Mouse (Mus musculus): ENCODE results near the gene Tnfrsf21.
A peak's percentile ranks its signal among the peaks of the same experiment; 100 is the strongest.

Gene Tnfrsf21

DNA sequence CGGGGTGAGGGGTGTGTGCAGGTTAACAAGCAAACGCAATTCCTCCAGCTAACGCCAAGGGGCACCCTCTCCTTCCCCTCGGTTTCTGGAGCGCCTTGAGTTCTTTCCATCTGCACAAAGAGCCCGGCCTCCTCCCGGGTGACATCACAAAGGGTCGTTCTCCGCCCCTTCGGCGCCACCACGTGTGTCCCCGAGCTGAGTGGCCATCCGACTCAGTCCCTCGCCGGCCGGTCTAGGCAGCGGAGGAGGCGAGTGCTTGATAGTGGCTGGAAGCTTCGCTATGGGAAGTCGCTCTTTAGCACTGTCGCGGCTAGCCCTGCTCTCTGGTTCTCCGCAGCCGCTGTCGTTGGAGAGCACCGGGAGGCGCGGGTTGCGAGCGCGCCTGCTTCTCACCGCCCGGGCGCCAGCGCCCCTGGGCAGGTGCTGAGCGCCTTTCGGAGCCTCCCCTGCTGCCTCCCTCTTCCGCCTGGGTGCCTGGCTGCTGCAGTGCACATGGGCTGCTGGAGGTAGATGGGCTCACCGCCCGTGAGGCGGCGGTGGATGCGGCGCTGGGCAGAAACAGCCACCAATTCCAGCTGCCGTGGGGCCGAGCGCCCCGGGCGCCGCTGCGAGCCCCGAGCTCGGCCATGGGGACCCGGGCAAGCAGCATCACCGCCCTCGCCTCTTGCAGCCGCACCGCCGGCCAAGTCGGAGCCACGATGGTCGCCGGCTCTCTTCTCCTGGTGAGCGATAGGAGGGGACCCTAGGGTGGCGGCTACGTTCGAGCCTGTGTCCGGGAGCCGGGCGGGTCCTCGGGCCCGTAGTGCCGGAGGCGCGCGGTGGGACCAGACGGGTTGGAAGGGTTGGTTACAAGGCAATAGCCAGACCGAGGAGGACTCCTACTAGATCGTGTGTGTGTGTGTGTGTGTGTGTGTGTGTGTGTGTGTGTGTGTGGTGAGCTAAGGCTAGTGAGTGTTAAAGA, at the start of gene Tnfrsf21:
Gene Tnfrsf21, plus strand, starts transcription at position 185 of the 961 bp plus-strand sequence.
- peak; percentile 77 for DNase-seq (ENCODE audit: low spot score)

- DNase-seq (ENCODE audit: low spot score) = no peak
Measured at GRCm38 (mm10) chr17:42968174-42968573, 48.2 kb upstream of the Tnfrsf21 start.

- DNase-seq (ENCODE audit: low spot score) = peak; percentile 15
Measured at GRCm38 (mm10) chr17:42975312-42975996, 40.9 kb upstream of the Tnfrsf21 start.

DNA sequence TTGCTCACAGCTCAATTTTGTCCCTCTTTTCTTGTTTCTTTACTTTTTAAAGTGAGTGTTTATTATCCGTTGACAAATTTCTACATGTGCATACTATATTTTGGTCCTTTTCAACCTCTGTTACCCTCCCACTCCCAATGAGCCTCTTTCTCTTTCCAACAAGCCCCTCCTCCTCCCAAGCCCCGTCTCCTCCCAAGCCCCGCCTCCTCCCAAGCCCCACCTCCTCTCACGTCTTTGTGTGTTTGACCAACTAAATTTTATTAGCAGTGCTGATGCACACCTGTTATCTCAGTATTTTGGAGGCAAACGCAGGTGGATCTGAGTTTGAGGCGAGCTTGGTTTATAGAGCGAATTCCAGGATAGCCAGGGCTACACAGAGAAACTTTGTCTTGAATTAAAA, 38.6 kb upstream of the Tnfrsf21 start:
- no peak for DNase-seq (ENCODE audit: low spot score)

GRCm38 (mm10) chr17:42978345-42978744, 38.0 kb upstream of the Tnfrsf21 start:
- DNase-seq (ENCODE audit: low spot score) = no peak

- DNase-seq (ENCODE audit: low spot score) = no peak
Measured at GRCm38 (mm10) chr17:42981806-42982205, 34.5 kb upstream of the Tnfrsf21 start.

GRCm38 (mm10) chr17:42982568-42982967, 33.8 kb upstream of the Tnfrsf21 start:
- no peak for DNase-seq (ENCODE audit: low spot score)

GRCm38 (mm10) chr17:42985837-42986589, 30.3 kb upstream of the Tnfrsf21 start:
- DNase-seq (ENCODE audit: low spot score) = no peak

- DNase-seq (ENCODE audit: low spot score) = no peak
Measured at GRCm38 (mm10) chr17:42987692-42988091, 28.7 kb upstream of the Tnfrsf21 start.

DNA sequence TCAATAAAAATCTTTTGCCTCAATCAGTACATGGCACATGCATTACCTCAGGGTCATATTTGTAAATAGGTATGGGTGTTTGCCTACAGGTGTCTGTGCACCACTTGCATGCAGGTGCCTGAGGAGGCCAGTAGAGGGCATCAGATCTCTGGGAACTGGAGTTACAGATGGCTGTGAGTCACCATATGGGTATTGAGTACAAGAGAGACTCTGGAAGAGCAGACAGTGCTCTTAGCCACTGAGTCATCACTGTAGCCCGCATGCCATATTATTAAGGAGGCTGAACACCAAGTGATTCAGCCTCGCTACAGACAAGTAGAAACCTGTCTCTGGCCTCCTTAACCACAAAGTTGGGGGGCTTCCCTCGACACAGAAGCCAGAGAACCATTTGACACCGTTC, 26.4 kb upstream of the Tnfrsf21 start:
- DNase-seq (ENCODE audit: low spot score) = no peak

DNA sequence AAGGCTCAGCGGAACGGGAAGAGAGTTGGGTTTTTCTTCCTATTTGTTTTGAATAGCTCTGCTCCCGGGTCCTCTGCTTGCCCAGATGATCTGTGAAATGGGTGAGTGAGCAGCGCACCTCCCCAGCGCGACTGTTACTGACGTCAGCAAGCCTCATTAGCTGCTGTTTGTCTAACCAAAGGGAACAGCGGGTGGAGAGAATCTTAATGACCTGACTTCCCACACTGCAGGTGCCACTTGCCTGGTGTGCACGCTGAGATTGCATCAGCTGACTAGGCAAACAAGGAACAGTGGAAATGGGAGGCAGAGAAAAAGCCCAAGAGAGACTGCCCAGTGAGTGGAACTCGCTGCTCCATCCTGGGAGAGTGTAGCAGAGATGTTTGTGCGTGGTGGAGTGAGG, 25.2 kb upstream of the Tnfrsf21 start:
- DNase-seq (ENCODE audit: low spot score) = no peak

GRCm38 (mm10) chr17:42999446-42999977, 16.8 kb upstream of the Tnfrsf21 start:
- DNase-seq (ENCODE audit: low spot score) = no peak

DNA sequence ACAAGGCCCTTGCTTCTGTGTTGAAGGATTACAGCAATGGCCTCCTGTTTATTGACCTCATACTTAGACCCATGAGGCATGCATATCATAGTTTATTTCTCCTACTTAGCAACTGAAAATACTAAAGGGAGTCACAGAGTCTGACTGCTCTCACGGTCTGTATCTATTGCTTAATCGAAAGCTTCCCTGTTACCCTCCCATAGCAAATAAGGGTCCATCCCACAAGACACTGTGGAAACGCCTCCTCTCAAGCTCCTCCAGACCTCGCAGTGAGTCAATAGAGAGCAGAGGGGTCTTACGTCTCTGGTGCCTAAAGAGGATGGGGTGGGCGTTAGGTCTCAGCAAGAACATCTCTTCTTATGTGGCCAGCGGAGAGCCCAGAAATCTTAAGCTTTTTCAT, 15.8 kb upstream of the Tnfrsf21 start:
- DNase-seq (ENCODE audit: low spot score) = no peak

GRCm38 (mm10) chr17:43012718-43013117, 3.6 kb upstream of the Tnfrsf21 start:
- DNase-seq (ENCODE audit: low spot score) = no peak

- DNase-seq (ENCODE audit: low spot score) = no peak
Measured at GRCm38 (mm10) chr17:43017341-43018052, 1.1 kb downstream of the Tnfrsf21 start.

- no peak for DNase-seq (ENCODE audit: low spot score)
Measured at GRCm38 (mm10) chr17:43018071-43018470, 1.7 kb downstream of the Tnfrsf21 start.

DNA sequence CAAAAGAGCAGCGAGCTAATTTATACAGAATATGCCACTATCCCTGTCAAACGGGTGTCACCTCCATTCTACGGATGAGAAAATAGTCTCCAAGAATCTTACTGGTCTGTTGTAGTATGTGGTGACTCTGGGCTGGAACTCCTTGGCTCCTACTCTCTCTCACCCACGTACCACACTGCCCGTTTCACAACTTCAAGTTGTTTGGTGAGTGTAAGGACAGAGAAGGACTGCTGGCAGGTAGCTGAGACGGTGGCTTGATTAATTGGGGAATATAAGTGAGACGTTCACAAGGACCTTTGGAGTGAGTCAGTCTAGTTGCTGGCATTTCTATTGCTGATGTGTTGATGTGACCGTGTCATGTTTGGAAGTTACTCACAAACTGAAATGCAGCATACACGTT, 3.3 kb downstream of the Tnfrsf21 start:
- DNase-seq (ENCODE audit: low spot score) = no peak

- DNase-seq (ENCODE audit: low spot score) = no peak
Measured at GRCm38 (mm10) chr17:43021017-43021416, 4.7 kb downstream of the Tnfrsf21 start.

- no peak for DNase-seq (ENCODE audit: low spot score)
Measured at GRCm38 (mm10) chr17:43022056-43022455, 5.7 kb downstream of the Tnfrsf21 start.

DNA sequence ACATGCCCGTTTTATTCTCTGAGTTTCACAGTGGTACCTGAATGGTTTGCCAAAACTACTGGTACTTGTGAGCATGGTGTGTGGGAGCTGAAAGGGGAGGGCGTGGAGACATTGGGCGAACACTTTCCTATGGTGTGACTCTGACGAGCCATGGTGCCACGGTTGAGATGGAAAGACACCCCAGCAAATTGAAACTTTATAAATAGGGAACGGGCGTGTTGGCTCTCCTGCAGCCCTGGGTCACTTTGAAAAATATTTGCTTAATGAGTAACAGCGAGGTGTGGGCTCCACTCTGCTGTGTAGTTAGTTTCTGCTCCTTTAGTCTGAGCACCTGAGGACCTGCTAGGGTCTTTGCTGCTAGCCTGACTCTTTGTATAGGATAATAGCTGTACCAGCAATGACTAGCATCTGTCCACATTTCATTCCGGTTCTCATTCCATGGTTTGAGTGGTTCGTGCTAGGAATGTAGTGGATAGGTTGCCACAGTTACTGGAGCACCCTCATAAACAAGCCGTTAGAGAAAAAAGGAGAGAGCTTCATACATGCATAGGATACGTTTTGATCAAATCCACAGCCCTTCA, 7.4 kb downstream of the Tnfrsf21 start:
- DNase-seq (ENCODE audit: low spot score) = no peak

GRCm38 (mm10) chr17:43024531-43024930, 8.2 kb downstream of the Tnfrsf21 start:
- DNase-seq (ENCODE audit: low spot score) = no peak

All from ovary, adult 18-20 months (tissue).